Mouse (Mus musculus): ENCODE measurements around the gene Cacna2d1.

DNA sequence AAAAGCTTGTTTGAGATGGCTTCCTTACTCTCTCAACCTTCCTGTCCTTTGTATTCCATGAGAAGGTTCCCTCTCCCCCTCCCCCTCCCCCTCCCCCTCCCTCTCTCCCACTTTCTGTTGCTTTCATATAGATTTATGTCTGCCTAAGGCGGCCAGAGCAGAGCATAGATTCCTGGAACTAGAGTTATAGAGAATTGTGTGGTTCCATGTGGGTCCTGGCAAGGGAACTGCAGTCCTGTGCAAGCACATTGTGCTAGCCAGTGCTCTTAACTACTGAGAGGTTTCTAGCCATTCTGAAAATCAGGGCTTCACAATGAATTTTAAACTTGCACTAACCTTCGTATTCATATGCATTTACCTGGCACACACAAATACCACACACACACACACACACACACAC lies 202.3 kb downstream of the Cacna2d1 start:
- TF ChIP-seq CTCF (conservative IDR thresholded peaks at IDR 0.05; ENCODE audit: low read length): no peak
- TF ChIP-seq POU5F1 (IDR thresholded peaks at IDR 0.05; ENCODE audit: borderline replicate concordance, low read length): no peak

Data from E14TG2a.4 (cell line).